Mouse (Mus musculus): ENCODE data around the gene Aldh8a1.

Gene Aldh8a1

GRCm38 (mm10) chr10:21367481-21367880 is 9.6 kb upstream of the Aldh8a1 start:
- DNase-seq (ENCODE audit: low spot score): no peak

GRCm38 (mm10) chr10:21369586-21369985 is 7.5 kb upstream of the Aldh8a1 start:
- DNase-seq (ENCODE audit: low spot score): no peak

- no peak for DNase-seq (ENCODE audit: low spot score)
Observed at GRCm38 (mm10) chr10:21372271-21372670, 4.8 kb upstream of the Aldh8a1 start.

GRCm38 (mm10) chr10:21378196-21378944 is 1.3 kb downstream of the Aldh8a1 start:
- DNase-seq (ENCODE audit: low spot score): peak; percentile 14

GRCm38 (mm10) chr10:21382914-21383313 is 5.8 kb downstream of the Aldh8a1 start:
- DNase-seq (ENCODE audit: low spot score): peak; percentile 47

- DNase-seq (ENCODE audit: low spot score): no peak
Observed at GRCm38 (mm10) chr10:21385111-21385663, 8.1 kb downstream of the Aldh8a1 start.

- DNase-seq (ENCODE audit: low spot score): no peak
Observed at GRCm38 (mm10) chr10:21389075-21389474, 12.0 kb downstream of the Aldh8a1 start.

- no peak for DNase-seq (ENCODE audit: low spot score)
Observed at GRCm38 (mm10) chr10:21390440-21390839, 13.3 kb downstream of the Aldh8a1 start.

- no peak for DNase-seq (ENCODE audit: low spot score)
Observed at GRCm38 (mm10) chr10:21391286-21391685, 14.2 kb downstream of the Aldh8a1 start.

- no peak for DNase-seq (ENCODE audit: low spot score)
Observed at GRCm38 (mm10) chr10:21393390-21393789, 16.3 kb downstream of the Aldh8a1 start.

GRCm38 (mm10) chr10:21395426-21396139 is 18.5 kb downstream of the Aldh8a1 start:
- no peak for DNase-seq (ENCODE audit: low spot score)

GRCm38 (mm10) chr10:21398873-21399425 is 21.9 kb downstream of the Aldh8a1 start:
- DNase-seq (ENCODE audit: low spot score): peak; percentile 39

GRCm38 (mm10) chr10:21399622-21400021 is 22.5 kb downstream of the Aldh8a1 start:
- no peak for DNase-seq (ENCODE audit: low spot score)

GRCm38 (mm10) chr10:21400031-21400430 is 22.9 kb downstream of the Aldh8a1 start:
- no peak for DNase-seq (ENCODE audit: low spot score)

GRCm38 (mm10) chr10:21400453-21400852 is 23.4 kb downstream of the Aldh8a1 start:
- DNase-seq (ENCODE audit: low spot score): no peak

GRCm38 (mm10) chr10:21401259-21401658 is 24.2 kb downstream of the Aldh8a1 start:
- DNase-seq (ENCODE audit: low spot score): no peak

GRCm38 (mm10) chr10:21404822-21405221 is 27.7 kb downstream of the Aldh8a1 start:
- no peak for DNase-seq (ENCODE audit: low spot score)

GRCm38 (mm10) chr10:21405707-21406534 is 28.8 kb downstream of the Aldh8a1 start:
- peak; percentile 16 for DNase-seq (ENCODE audit: low spot score)

GRCm38 (mm10) chr10:21410711-21411110 is 33.6 kb downstream of the Aldh8a1 start:
- DNase-seq (ENCODE audit: low spot score): no peak

GRCm38 (mm10) chr10:21411621-21412205 is 34.6 kb downstream of the Aldh8a1 start:
- no peak for DNase-seq (ENCODE audit: low spot score)

GRCm38 (mm10) chr10:21415031-21415430 is 37.9 kb downstream of the Aldh8a1 start:
- DNase-seq (ENCODE audit: low spot score): no peak

All from urinary bladder, postnatal 14 days (tissue).